7 mouse cellular contexts compared by ENCODE assay signal in genomic region chr16:42874456-42874855, GRCm38 (mm10). TPM values are rescaled to one million over a fixed set of nuclear protein-coding genes. Genes with fewer than 3 reads are reported as not detected.
DNase-seq lines count a peak whose midpoint lies in the region; ATAC-seq and TF ChIP-seq lines count a peak whose summit lies in the region.

No protein-coding gene starts in this region.

- H3K4me3 ChIP-seq in E14TG2a.4 (replicated peaks; ENCODE audit: low read length), result peak overlapping the region; percentile 85
- H3K4me3 ChIP-seq in embryonic facial prominence, embryonic 14.5 days (ENCODE audit: low read depth, low read length), result peak overlapping the region; percentile 58
- H3K4me3 ChIP-seq in heart, postnatal 0 days (ENCODE audit: low read depth, low read length), result peak overlapping the region; percentile 49
- H3K4me3 ChIP-seq in testis, adult 2 months (ENCODE audit: control insufficient read depth, low read depth, low read length), result peak overlapping the region; percentile 82

- under 1% methylated on average over 5 of the region's 5 CpGs for WGBS in embryonic facial prominence, embryonic 14.5 days
- WGBS in heart, postnatal 0 days, result 3% methylated on average over 5 of the region's 5 CpGs

- TF ChIP-seq EP300 in heart, postnatal 0 days (IDR thresholded peaks at IDR 0.05; ENCODE audit: low read depth), result 0 out of 2 replicates have a peak, but pooled peaks have one; percentile 4

- peaks cover 35% of the 10 kb centered on the region for H3K4me1 ChIP-seq in E14TG2a.4 (replicated peaks; ENCODE audit: low read depth, low read length)
- H3K4me1 ChIP-seq in embryonic facial prominence, embryonic 14.5 days (ENCODE audit: control insufficient read depth, insufficient read depth, low read length), result no peaks in the 10 kb centered on the region; the same call in 1 of the 2 replicates
- peaks cover 5% of the 10 kb centered on the region; the same call in 1 of the 2 replicates for H3K4me1 ChIP-seq in heart, postnatal 0 days (ENCODE audit: control insufficient read depth, insufficient read depth)
- H3K4me1 ChIP-seq in testis, adult 2 months (ENCODE audit: control insufficient read depth, insufficient read depth, low read length), result peaks cover 5% of the 10 kb centered on the region; the same call in 1 of the 2 replicates

- ATAC-seq in embryonic facial prominence, embryonic 14.5 days (ENCODE audit: low read depth), result no peak
- no peak for ATAC-seq in heart, postnatal 0 days (ENCODE audit: insufficient read depth, low read depth)

- no peaks in the 10 kb centered on the region for H3K27me3 ChIP-seq in E14TG2a.4 (ENCODE audit: insufficient read depth, low read length)
- no peaks in the 10 kb centered on the region for H3K27me3 ChIP-seq in embryonic facial prominence, embryonic 14.5 days (replicated peaks; ENCODE audit: control insufficient read depth, insufficient read depth, low read length)
- H3K27me3 ChIP-seq in heart, postnatal 0 days (ENCODE audit: control insufficient read depth, insufficient read depth, low read length), result no peaks in the 10 kb centered on the region
- no peaks in the 10 kb centered on the region for H3K27me3 ChIP-seq in testis, adult 2 months (ENCODE audit: control insufficient read depth, insufficient read depth, low read length)

- no peak for TF ChIP-seq CTCF in E14TG2a.4 (conservative IDR thresholded peaks at IDR 0.05; ENCODE audit: low read length)
- TF ChIP-seq CTCF in heart, postnatal 0 days (IDR thresholded peaks at IDR 0.05; ENCODE audit: low read depth), result no peak
- no peak for TF ChIP-seq CTCF in testis, adult 2 months (IDR thresholded peaks at IDR 0.05; ENCODE audit: control insufficient read depth, insufficient read depth, insufficient replicate concordance, low read depth, low read length)

- DNase-seq in R1 (ENCODE audit: low read depth, low spot score), result peak; percentile 77
- DNase-seq in embryonic facial prominence, embryonic 14.5 days (ENCODE audit: low spot score), result peak; percentile 53
- peak; percentile 72 for DNase-seq in heart, postnatal 0 days (ENCODE audit: low spot score)
- DNase-seq in kidney, postnatal 36 days, result peak; percentile 54 to 62
- peak; percentile 70 to 77 for DNase-seq in lung, postnatal 4 days

- TF ChIP-seq POLR2A in testis, adult 2 months (IDR thresholded peaks at IDR 0.05; ENCODE audit: control insufficient read depth, low read depth, low read length), result no peak

- H3K4me2 ChIP-seq in embryonic facial prominence, embryonic 14.5 days (ENCODE audit: low read depth, low read length), result peak overlapping the region; percentile 59
- H3K4me2 ChIP-seq in heart, postnatal 0 days (ENCODE audit: low read depth, low read length), result peak overlapping the region; percentile 62

- H3K9ac ChIP-seq in embryonic facial prominence, embryonic 14.5 days (ENCODE audit: low read depth, low read length), result peak overlapping the region; percentile 60
- H3K9ac ChIP-seq in heart, postnatal 0 days (replicated peaks; ENCODE audit: low read depth, low read length), result peak overlapping the region; percentile 53

- peak overlapping the region; percentile 96 for H3K27ac ChIP-seq in embryonic facial prominence, embryonic 14.5 days (replicated peaks; ENCODE audit: low read depth, low read length)
- peak overlapping the region; percentile 97 for H3K27ac ChIP-seq in heart, postnatal 0 days (ENCODE audit: low read depth)
- peak overlapping the region; percentile 92 for H3K27ac ChIP-seq in testis, adult 2 months (ENCODE audit: control insufficient read depth, insufficient read depth, low read depth, low read length)

- H3K9me3 ChIP-seq in E14TG2a.4 (ENCODE audit: low read length), result no peaks in the 10 kb centered on the region
- no peaks in the 10 kb centered on the region for H3K9me3 ChIP-seq in embryonic facial prominence, embryonic 14.5 days (ENCODE audit: control insufficient read depth, low read length)
- H3K9me3 ChIP-seq in heart, postnatal 0 days (replicated peaks; ENCODE audit: control insufficient read depth, low read length), result no peaks in the 10 kb centered on the region

- H3K36me3 ChIP-seq in E14TG2a.4 (ENCODE audit: insufficient read depth, low read length), result no peaks in the 10 kb centered on the region
- H3K36me3 ChIP-seq in embryonic facial prominence, embryonic 14.5 days (ENCODE audit: control insufficient read depth, insufficient read depth, low read length), result no peaks in the 10 kb centered on the region
- H3K36me3 ChIP-seq in heart, postnatal 0 days (replicated peaks; ENCODE audit: control insufficient read depth, insufficient read depth, low read length), result no peaks in the 10 kb centered on the region
- no peaks in the 10 kb centered on the region for H3K36me3 ChIP-seq in testis, adult 2 months (ENCODE audit: control insufficient read depth, insufficient read depth, low read length)

RNA-seq across cellular contexts. Expression of gene Zbtb20, which starts 1.2 kb away (rescaled TPM):
- polyA plus RNA-seq in embryonic facial prominence, embryonic 14.5 days (2014; fragmentation: Nextera tagmentation; extraction: Ambion mirVana), result 20.6 and 23.6 TPM in 2 replicates
- 19.8 and 36.2 TPM in 2 replicates for total RNA-seq in heart, postnatal 0 days (2014; rRNA removed; ENCODE audit: low replicate concordance)
- polyA plus RNA-seq in heart, postnatal 0 days (2015; fragmentation: Nextera tagmentation; extraction: Ambion mirVana), result 45.8 and 48.7 TPM in 2 replicates
- 5.9 and 7.5 TPM in 2 replicates for polyA plus RNA-seq in testis, adult 2 months (2012; rRNA removed)
